Mouse (Mus musculus) lung, adult 2 months (tissue): ENCODE data around the gene Dhx37.
A peak's percentile ranks its signal among the peaks of the same experiment; 100 is the strongest.

ENCODE experiments used
- CTCF ChIP-seq: fragments of 200-500 bp; IDR thresholded peaks from 2 replicates; pipeline ENCODE4 v1.5.1; 2011; ENCODE audit warnings: mild to moderate bottlenecking, low read length, control low read depth; ENCODE audit not compliant: insufficient read depth
- POLR2A ChIP-seq: fragments of 200-500 bp; IDR thresholded peaks from 2 replicates; pipeline ENCODE4 v1.6.1; 2011; ENCODE audit warnings: low read depth, mild to moderate bottlenecking, control low read depth, low read length, borderline replicate concordance; ENCODE audit errors: extremely low read depth

GRCm38 (mm10) chr5:125475601-125476285, 41.8 kb upstream of the Dhx37 start, which contains the start of gene Aacs:
- TF ChIP-seq CTCF (no peak), POLR2A (peak; percentile 90; the same call in 1 of the 2 replicates)
